In genomic region chr15:10076061-10076400, GRCm38 (mm10) we compare ENCODE assay signal across 21 mouse cellular contexts.
DNase-seq lines count a peak whose midpoint lies in the region; ATAC-seq lines count a peak whose summit lies in the region.
"Had no signal": no experiment of that assay in that cellular context is flagged by ENCODE, and none has a peak within 500 bp of the region (broad histone marks: within the 10 kb centered on the region; RNA-seq: fewer than 3 reads in every experiment).

No protein-coding gene starts in this region.

- H3K27me3 ChIP-seq in hindbrain, embryonic 16.5 days (replicated peaks; ENCODE audit: control insufficient read depth, insufficient read depth, low read length): no peaks in the 10 kb centered on the region
- no peaks in the 10 kb centered on the region for H3K27me3 ChIP-seq in hindbrain, embryonic 12.5 days
- H3K27me3 ChIP-seq in midbrain, embryonic 15.5 days (replicated peaks): no peaks in the 10 kb centered on the region
- H3K27me3 ChIP-seq: kidney, embryonic 15.5 days; limb, embryonic 15.5 days; megakaryocyte, embryonic 14.5 days; neural tube, embryonic 12.5 days had no signal

- peak; percentile 81 for DNase-seq in cerebellum, postnatal 10 days
- peak; percentile 12 for DNase-seq in ZHBTc4 (ENCODE audit: low read depth, low spot score)
- DNase-seq in frontal cortex, postnatal 36 days (ENCODE audit: low spot score in 2 of 2): no peak
- DNase-seq in spleen, postnatal 36 days (ENCODE audit: low spot score in 2 of 2): no peak
- DNase-seq: adrenal gland, postnatal 25 days; cerebellum, adult 11 months; kidney, adult 11 months; kidney, postnatal 4 days; lung, embryonic 14.5 days; lung, postnatal 36 days; right cerebral cortex, postnatal 25 days; spleen, adult 18-20 months had no signal

- WGBS in hindbrain, embryonic 16.5 days: 67% methylated on average over 1 of the region's 1 CpGs
- WGBS in hindbrain, embryonic 12.5 days: 82% methylated on average over 1 of the region's 1 CpGs
- 82% methylated on average over 1 of the region's 1 CpGs for WGBS in midbrain, embryonic 15.5 days

- ATAC-seq in cerebellum, adult (ENCODE audit: insufficient number of reproducible peaks, low FRiP score, low TSS enrichment): no peak
- peak; percentile 84 for ATAC-seq in hindbrain, embryonic 16.5 days
- no peak for ATAC-seq in hindbrain, embryonic 12.5 days (ENCODE audit: low FRiP score)
- ATAC-seq in midbrain, embryonic 15.5 days (replicated peaks): peak; percentile 73

- H3K9ac ChIP-seq in hindbrain, embryonic 16.5 days (ENCODE audit: low read depth, low read length): no peak overlapping the region
- no peak overlapping the region for H3K9ac ChIP-seq in hindbrain, embryonic 12.5 days
- no peak overlapping the region for H3K9ac ChIP-seq in midbrain, embryonic 15.5 days
- H3K9ac ChIP-seq: kidney, embryonic 15.5 days; limb, embryonic 15.5 days; liver, embryonic 14.5 days; lung, embryonic 14.5 days; neural tube, embryonic 12.5 days had no signal

- H3K27ac ChIP-seq in hindbrain, embryonic 16.5 days (ENCODE audit: low read depth, low read length): peak overlapping the region; percentile 30; the same call in 1 of the 2 replicates
- H3K27ac ChIP-seq in hindbrain, embryonic 12.5 days: no peak overlapping the region
- H3K27ac ChIP-seq in midbrain, embryonic 15.5 days: no peak overlapping the region
- H3K27ac ChIP-seq: kidney, embryonic 15.5 days; limb, embryonic 15.5 days; liver, embryonic 14.5 days; neural tube, embryonic 12.5 days had no signal

- H3K9me3 ChIP-seq in hindbrain, embryonic 16.5 days (ENCODE audit: control insufficient read depth, low read length): no peaks in the 10 kb centered on the region
- no peaks in the 10 kb centered on the region for H3K9me3 ChIP-seq in hindbrain, embryonic 12.5 days (replicated peaks)
- H3K9me3 ChIP-seq in midbrain, embryonic 15.5 days: no peaks in the 10 kb centered on the region
- H3K9me3 ChIP-seq: kidney, embryonic 15.5 days; limb, embryonic 15.5 days; megakaryocyte, embryonic 14.5 days; neural tube, embryonic 12.5 days had no signal

- H3K4me3 ChIP-seq in hindbrain, embryonic 16.5 days (ENCODE audit: low read length): no peak overlapping the region
- no peak overlapping the region for H3K4me3 ChIP-seq in hindbrain, embryonic 12.5 days
- no peak overlapping the region for H3K4me3 ChIP-seq in midbrain, embryonic 15.5 days
- H3K4me3 ChIP-seq: kidney, embryonic 15.5 days; limb, embryonic 15.5 days; megakaryocyte, embryonic 14.5 days; neural tube, embryonic 12.5 days had no signal

- H3K4me1 ChIP-seq in hindbrain, embryonic 16.5 days (ENCODE audit: control insufficient read depth, insufficient read depth, low read depth, low read length): no peaks in the 10 kb centered on the region
- H3K4me1 ChIP-seq in hindbrain, embryonic 12.5 days: no peaks in the 10 kb centered on the region; the same call in 1 of the 2 replicates
- 0 out of 2 replicates have a peak, but pooled peaks cover 3% of the 10 kb centered on the region for H3K4me1 ChIP-seq in midbrain, embryonic 15.5 days
- H3K4me1 ChIP-seq: kidney, embryonic 15.5 days; limb, embryonic 15.5 days; megakaryocyte, embryonic 14.5 days; neural tube, embryonic 12.5 days had no signal

- H3K4me2 ChIP-seq in hindbrain, embryonic 16.5 days (ENCODE audit: low read length): no peak overlapping the region
- H3K4me2 ChIP-seq in hindbrain, embryonic 12.5 days (replicated peaks): no peak overlapping the region
- no peak overlapping the region for H3K4me2 ChIP-seq in midbrain, embryonic 15.5 days
- H3K4me2 ChIP-seq: kidney, embryonic 15.5 days; limb, embryonic 15.5 days; lung, embryonic 14.5 days; neural tube, embryonic 12.5 days had no signal

- no peaks in the 10 kb centered on the region for H3K36me3 ChIP-seq in hindbrain, embryonic 16.5 days (ENCODE audit: control insufficient read depth, insufficient read depth, low read length)
- no peaks in the 10 kb centered on the region for H3K36me3 ChIP-seq in hindbrain, embryonic 12.5 days
- no peaks in the 10 kb centered on the region for H3K36me3 ChIP-seq in midbrain, embryonic 15.5 days (replicated peaks)
- H3K36me3 ChIP-seq: kidney, embryonic 15.5 days; limb, embryonic 15.5 days; neural tube, embryonic 12.5 days had no signal

Comparison
In these comparisons a context has a peak if more than half of its experiments do, and no peak if none do; other contexts are left out.
1. ATAC-seq: peak in hindbrain, embryonic 16.5 days (single experiment) and midbrain, embryonic 15.5 days (single experiment); none in cerebellum, adult (single experiment) and hindbrain, embryonic 12.5 days (single experiment).
2. DNase-seq: peak in cerebellum, postnatal 10 days (2 of 2) and ZHBTc4 (single experiment); none in frontal cortex, postnatal 36 days (0 of 2) and spleen, postnatal 36 days (0 of 2).